Mouse (Mus musculus) midbrain, embryonic 15.5 days (tissue): Measurements from ENCODE around the gene Cfap77. TPM values are rescaled to one million over a fixed set of nuclear protein-coding genes. Genes with fewer than 3 reads are reported as not detected.
"Not testable (repeated sequence)": the region's sequence is repeated elsewhere in the genome, so short reads cannot be mapped to it uniquely, and the experiment has no call there.

Source experiments
- ATAC-seq: fragments of 200-750 bp; cut with Nextera tagmentation; replicated peaks from 2 replicates; pipeline ENCODE4 v1.8.0; 2017; ENCODE audit warnings: moderate TSS enrichment
- H3K27ac ChIP-seq: fragments of 300-500 bp; sonication (generic); 2 replicates; pipeline ENCODE4 v1.5.1; 2015; ENCODE audit warnings: mild to moderate bottlenecking, inconsistent platforms
- H3K27me3 ChIP-seq: fragments of 300-500 bp; sonication (generic); replicated peaks from 2 replicates; pipeline ENCODE4 v1.6.1; 2015; ENCODE audit warnings: inconsistent platforms
- H3K36me3 ChIP-seq: fragments of 300-500 bp; sonication (generic); replicated peaks from 2 replicates; pipeline ENCODE4 v1.6.1; 2015; ENCODE audit warnings: inconsistent platforms
- H3K4me1 ChIP-seq: fragments of 300-500 bp; sonication (generic); 2 replicates; pipeline ENCODE4 v1.6.1; 2015; ENCODE audit warnings: inconsistent platforms
- H3K4me2 ChIP-seq: fragments of 300-500 bp; sonication (generic); 2 replicates; pipeline ENCODE4 v1.6.1; 2015; ENCODE audit warnings: inconsistent platforms, mild to moderate bottlenecking, moderate library complexity
- H3K4me3 ChIP-seq: fragments of 300-500 bp; sonication (generic); 2 replicates; pipeline ENCODE4 v1.5.1; 2015; ENCODE audit warnings: mild to moderate bottlenecking, inconsistent platforms
- H3K9ac ChIP-seq: fragments of 300-500 bp; sonication (generic); 2 replicates; pipeline ENCODE4 v1.6.1; 2015; ENCODE audit warnings: mild to moderate bottlenecking, inconsistent platforms
- H3K9me3 ChIP-seq: fragments of 300-500 bp; sonication (generic); 2 replicates; pipeline ENCODE4 v1.6.1; 2016; ENCODE audit warnings: inconsistent platforms
- WGBS: fragments of 180-500 bp; shearing (Covaris S2); methylation state at CpG from one replicate; pipeline ENCODE4 v1.1.7; 2015; ENCODE audit warnings: mixed read lengths; 5-methylcytosine and 5-hydroxymethylcytosine counted together
- polyA plus RNA-seq: library from polyadenylated mRNA; unstranded; fragments of >200 nt; fragmentation: Nextera tagmentation; extraction: Ambion mirVana; gene quantifications from 2 replicates; pipeline ENCODE4 v1.2.1, GENCODE M21; 2015

Gene Cfap77
- polyA plus RNA-seq = 0.82 and 1.3 TPM in 2 replicates

DNA sequence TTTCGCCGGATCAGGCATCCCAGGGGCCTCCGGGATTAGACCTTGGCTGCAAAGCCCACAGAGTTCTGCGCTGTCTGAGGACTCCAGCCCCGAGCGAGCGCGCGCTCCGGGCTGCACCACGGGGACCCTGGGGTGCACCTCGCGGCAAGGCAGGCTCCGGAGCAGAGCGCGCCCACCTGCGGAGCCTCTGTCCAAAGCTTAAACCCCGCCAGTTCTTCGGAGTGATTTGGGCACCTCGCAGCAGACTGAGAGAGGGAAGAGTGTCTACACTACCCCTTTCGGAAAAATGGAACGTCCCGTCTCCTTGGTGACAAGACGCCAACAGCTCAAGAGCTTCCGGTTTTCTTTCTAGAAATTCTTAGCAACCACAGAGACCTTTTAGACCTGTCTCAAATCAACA, at the start of gene Cfap77:
TSS of gene Cfap77 (minus strand) at position 76 of the 400 bp plus-strand sequence.
- peaks cover 35% of the 10 kb centered on the region for H3K27me3 ChIP-seq
- H3K27ac ChIP-seq = no peak within 1 kb of the TSS
- peaks cover 25% of the 10 kb centered on the region for H3K4me1 ChIP-seq
- H3K36me3 ChIP-seq = no peaks in the 10 kb centered on the region
- no peaks in the 10 kb centered on the region for H3K9me3 ChIP-seq
- H3K4me3 ChIP-seq = peak within 1 kb of the TSS; percentile 60
- H3K9ac ChIP-seq = peak within 1 kb of the TSS; percentile 64
- H3K4me2 ChIP-seq = peak within 1 kb of the TSS; percentile 85
- ATAC-seq = peak; percentile 55; the same call in 1 of the 2 replicates
- WGBS = under 1% methylated on average over 25 of the region's 25 CpGs

DNA sequence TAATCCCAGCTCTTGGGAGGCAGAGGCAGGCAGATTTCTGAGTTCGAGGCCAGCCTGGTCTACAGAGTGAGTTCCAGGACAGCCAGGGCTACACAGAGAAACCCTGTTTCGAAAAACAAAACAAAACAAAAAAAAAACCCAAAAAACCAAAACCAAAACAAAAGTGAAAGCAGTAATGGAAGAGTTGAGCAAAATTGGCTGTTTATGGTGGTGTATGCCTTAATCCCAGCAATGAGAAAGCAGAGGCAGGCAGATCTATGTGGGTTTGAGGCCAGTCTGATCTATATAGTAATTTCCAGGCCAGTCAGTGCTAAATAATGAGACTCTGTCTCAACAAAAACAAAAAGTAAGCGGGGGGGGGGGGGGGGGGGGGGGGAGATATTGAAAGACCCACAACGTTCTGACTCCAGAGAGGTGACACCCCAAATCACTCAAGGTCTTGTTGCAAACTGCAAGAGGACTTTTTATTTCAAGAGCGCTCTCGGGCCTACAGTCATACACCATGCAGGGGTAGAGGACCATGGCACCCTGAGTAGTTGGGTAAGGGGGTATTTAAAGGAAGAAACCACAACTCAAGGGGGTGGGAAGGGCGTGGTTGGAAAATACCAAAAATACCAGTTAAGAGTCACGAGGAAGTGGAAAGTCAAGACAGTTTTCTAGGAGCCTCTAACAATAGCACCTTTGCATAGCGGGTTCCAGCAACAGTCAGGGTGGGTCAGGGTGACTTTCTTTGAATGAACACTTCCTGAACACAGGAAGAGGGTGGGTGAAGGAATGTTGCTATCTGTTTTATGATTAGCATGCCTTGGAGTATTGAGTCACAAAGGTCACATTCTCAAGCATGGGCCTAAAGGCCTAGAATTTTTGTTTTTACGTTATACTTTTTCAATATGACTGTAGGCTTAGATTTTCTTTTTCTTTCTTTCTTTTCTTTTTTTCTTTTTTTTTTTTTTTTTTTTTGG, 47.8 kb upstream of the Cfap77 start:
- H3K36me3 ChIP-seq, H3K4me2 ChIP-seq, H3K9ac ChIP-seq, H3K27me3 ChIP-seq, ATAC-seq, H3K27ac ChIP-seq, H3K4me1 ChIP-seq, H3K4me3 ChIP-seq, H3K9me3 ChIP-seq: not testable (repeated sequence)
- 82% methylated on average over 10 of the region's 10 CpGs for WGBS

DNA sequence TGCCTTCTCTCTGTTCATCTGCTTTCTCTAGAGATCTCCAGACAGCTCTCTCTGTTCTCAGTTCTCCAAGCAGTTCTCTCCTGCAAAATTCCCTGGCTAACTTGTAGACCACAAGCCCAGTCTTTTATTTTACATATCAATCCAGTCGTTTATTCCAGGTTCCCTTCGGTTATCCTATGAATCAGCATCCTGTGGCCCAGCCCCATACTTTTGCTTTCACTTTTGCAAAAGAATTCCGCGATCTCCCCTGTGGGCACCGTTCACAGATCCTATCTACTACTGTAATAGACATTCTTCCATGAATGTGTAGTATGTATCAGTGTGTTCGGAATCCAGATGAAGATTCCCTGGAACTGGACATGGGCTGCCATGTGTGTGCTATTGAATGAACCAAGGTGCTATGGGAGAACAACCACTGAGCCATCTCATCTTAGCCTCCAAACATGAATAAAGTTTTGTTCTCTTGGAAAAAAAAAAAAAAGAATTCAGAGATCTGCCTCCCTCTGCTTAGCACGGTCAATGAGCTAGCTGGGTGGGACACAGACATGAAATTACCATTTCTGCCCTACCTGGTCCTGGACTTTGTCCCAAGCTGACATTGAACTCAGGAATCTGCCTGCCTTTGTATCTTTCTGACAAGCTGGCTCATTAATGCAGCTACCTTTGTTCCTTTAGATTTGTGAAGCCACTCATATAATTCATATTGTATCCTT, 46.1 kb upstream of the Cfap77 start:
- ATAC-seq = no peak
- Histone ChIP-seq H3K27ac (no peak overlapping the region), H3K9ac (no peak overlapping the region), H3K4me2 (no peak overlapping the region), H3K36me3 (no peaks in the 10 kb centered on the region), H3K4me3 (no peak overlapping the region), H3K27me3 (no peaks in the 10 kb centered on the region), H3K9me3 (no peaks in the 10 kb centered on the region), H3K4me1 (no peaks in the 10 kb centered on the region)
- 76% methylated on average over 7 of the region's 7 CpGs for WGBS

DNA sequence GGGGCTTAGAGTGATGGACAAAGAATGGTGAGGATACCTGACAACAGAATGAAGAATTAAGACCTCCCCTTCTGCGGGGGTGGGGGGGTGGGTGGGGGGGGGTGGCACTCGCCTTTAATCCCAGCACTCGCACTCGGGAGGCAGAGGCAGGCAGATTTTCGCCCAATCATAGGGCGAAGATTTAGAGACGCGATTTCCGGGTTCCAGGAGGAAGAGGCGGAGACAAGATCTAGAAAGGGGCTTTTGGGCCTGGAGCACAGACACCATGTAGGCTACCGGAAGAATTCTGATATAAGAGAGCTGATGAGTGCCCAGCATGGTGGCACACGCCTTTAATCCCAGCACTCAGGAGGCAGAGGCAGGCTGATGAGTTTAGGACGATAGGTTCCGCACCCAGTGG, 44.8 kb upstream of the Cfap77 start:
- no peaks in the 10 kb centered on the region for H3K4me1 ChIP-seq
- H3K9me3 ChIP-seq = no peaks in the 10 kb centered on the region
- no peak overlapping the region for H3K27ac ChIP-seq
- WGBS = 89% methylated on average over 14 of the region's 14 CpGs
- no peaks in the 10 kb centered on the region for H3K27me3 ChIP-seq
- H3K9ac ChIP-seq = no peak overlapping the region
- no peaks in the 10 kb centered on the region for H3K36me3 ChIP-seq
- H3K4me3 ChIP-seq = no peak overlapping the region
- no peak for ATAC-seq
- no peak overlapping the region for H3K4me2 ChIP-seq

DNA sequence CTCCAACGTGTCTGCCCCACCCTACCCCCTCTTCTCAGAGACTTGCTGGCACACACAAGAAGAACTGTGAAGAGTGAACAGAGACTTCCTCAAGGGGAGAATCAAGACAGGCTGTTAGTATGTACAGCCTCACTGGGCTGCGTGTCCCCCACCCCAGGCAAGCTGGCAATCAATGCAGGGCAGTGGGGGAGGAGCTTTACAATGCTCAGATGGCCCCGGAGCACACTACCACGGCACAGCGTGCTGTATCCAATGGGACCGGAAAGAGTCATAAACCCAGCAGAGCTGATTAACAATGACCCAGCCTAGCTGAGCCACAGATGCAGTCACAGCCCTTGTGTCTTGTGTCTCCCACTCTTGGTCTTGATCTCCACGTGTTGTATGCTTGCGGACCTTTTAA, 43.9 kb upstream of the Cfap77 start:
- Histone ChIP-seq H3K27me3 (no peaks in the 10 kb centered on the region), H3K9ac (no peak overlapping the region), H3K4me2 (no peak overlapping the region), H3K27ac (no peak overlapping the region), H3K36me3 (no peaks in the 10 kb centered on the region), H3K4me1 (no peaks in the 10 kb centered on the region), H3K4me3 (no peak overlapping the region), H3K9me3 (no peaks in the 10 kb centered on the region)
- WGBS = 74% methylated on average over 8 of the region's 8 CpGs
- no peak for ATAC-seq

DNA sequence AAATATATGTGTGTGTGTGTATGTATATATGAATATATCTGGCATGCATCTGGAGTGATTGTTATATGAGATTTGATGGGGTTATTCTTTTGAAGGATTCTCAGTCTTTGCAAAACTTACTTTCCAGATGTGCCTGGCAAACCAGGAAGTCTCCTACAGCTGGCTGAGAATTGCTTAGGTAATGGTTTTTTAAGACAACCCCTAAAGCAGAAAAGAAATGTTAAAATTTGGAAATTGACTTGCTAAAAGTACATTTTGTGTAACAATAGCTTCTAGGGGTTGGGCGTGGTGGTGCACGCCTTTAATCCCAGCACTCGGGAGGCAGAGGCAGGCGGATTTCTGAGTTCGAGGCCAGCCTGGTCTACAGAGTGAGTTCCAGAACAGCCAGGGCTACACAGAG, 43.1 kb upstream of the Cfap77 start:
- H3K4me2 ChIP-seq, ATAC-seq, H3K36me3 ChIP-seq, H3K4me1 ChIP-seq, H3K4me3 ChIP-seq, H3K27me3 ChIP-seq, H3K9me3 ChIP-seq, H3K27ac ChIP-seq, H3K9ac ChIP-seq: not testable (repeated sequence)
- 95% methylated on average over 5 of the region's 5 CpGs for WGBS

DNA sequence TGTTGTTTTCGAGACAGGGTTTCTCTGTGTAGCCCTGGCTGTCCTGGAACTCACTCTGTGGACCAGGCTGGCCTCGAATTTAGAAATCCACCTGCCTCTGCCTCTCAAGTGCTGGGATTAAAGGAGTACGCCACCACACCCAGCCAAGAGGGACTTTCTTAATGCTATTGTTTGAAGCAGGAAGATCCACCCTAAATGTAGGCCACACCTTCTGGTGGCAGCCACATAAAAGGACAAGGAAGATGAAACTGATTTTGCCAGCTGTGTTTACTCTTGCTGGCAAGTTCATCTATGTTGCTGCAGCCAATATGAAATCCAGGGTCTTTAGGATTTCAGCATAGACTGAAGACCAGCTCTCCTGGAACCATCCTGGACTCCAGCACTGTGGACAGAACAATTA, 42.6 kb upstream of the Cfap77 start:
- Histone ChIP-seq H3K4me2 (no peak overlapping the region), H3K9ac (no peak overlapping the region), H3K4me3 (no peak overlapping the region), H3K27me3 (no peaks in the 10 kb centered on the region), H3K36me3 (no peaks in the 10 kb centered on the region), H3K9me3 (no peaks in the 10 kb centered on the region), H3K4me1 (no peaks in the 10 kb centered on the region), H3K27ac (no peak overlapping the region)
- 92% methylated on average over 3 of the region's 3 CpGs for WGBS
- no peak for ATAC-seq

DNA sequence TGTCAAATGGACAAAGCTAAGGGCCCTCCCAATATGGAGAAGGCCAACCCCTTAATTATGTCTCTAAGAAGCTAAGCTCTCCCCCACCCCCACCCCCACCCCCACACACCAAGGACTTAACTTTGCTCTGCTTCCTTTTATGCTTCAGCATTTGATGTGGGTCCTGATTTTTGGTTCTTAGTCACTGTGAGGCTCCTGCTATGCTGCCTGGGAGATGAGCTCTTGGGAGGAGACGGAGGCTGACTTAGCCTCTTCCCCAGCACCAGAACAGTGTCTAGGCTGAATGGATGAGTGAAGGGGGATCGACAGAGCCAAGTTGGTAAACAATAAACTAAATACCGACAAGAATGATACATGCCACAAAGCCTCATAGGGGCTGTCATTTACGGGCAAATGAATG, 41.9 kb upstream of the Cfap77 start:
- no peak overlapping the region for H3K27ac ChIP-seq
- no peaks in the 10 kb centered on the region for H3K27me3 ChIP-seq
- no peak for ATAC-seq
- no peaks in the 10 kb centered on the region for H3K4me1 ChIP-seq
- no peaks in the 10 kb centered on the region for H3K36me3 ChIP-seq
- no peak overlapping the region for H3K9ac ChIP-seq
- no peak overlapping the region for H3K4me3 ChIP-seq
- H3K9me3 ChIP-seq = no peaks in the 10 kb centered on the region
- 37% methylated on average over 4 of the region's 4 CpGs for WGBS
- H3K4me2 ChIP-seq = no peak overlapping the region

DNA sequence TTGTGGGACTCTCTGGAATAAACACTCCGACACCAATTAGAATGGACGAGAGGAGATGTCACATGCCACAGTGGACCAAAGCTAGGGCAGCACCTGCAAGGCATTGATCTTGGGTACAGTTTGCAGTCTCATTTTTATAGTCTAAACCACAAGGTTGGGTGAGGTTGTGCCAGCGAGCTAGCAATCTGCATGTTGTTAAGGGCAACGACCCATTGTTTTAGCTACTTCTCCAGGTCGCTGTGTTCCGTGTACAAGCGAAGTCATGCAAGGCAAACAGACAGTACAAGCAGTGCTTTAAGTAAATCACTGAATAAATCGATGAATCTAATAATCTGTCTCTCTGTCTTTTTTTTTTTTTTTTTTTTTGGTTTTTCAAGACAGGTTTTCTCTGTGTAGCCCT, 40.8 kb upstream of the Cfap77 start:
- Histone ChIP-seq H3K9ac (no peak overlapping the region), H3K27me3 (no peaks in the 10 kb centered on the region), H3K27ac (no peak overlapping the region), H3K4me1 (no peaks in the 10 kb centered on the region), H3K4me2 (no peak overlapping the region), H3K4me3 (no peak overlapping the region), H3K9me3 (no peaks in the 10 kb centered on the region), H3K36me3 (no peaks in the 10 kb centered on the region)
- WGBS = 90% methylated on average over 8 of the region's 8 CpGs
- no peak for ATAC-seq

DNA sequence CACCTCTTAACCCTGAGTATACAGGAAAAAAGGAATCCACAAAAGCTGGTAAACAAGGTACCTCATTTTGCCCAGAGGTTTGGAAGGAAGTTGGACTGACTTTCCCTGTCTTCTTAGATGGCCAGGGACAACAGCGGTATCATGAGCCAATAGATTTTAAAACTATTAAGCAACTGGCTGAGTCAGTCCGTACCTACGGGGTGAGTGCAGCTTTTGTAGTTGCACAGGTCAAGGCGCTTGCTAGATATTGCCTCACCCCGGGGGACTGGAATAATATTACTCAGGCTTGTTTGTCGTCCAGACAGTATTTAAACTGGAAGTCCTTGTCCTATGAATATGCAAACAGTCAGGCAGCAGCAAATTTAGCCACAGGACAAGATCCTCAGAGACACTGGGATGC, 34.4 kb upstream of the Cfap77 start:
- H3K36me3 ChIP-seq = peaks cover 24% of the 10 kb centered on the region
- not testable (repeated sequence) for ATAC-seq, H3K4me1 ChIP-seq, H3K4me2 ChIP-seq, H3K9ac ChIP-seq, H3K27ac ChIP-seq, H3K9me3 ChIP-seq, H3K4me3 ChIP-seq, H3K27me3 ChIP-seq
- WGBS = 76% methylated on average over 6 of the region's 6 CpGs

DNA sequence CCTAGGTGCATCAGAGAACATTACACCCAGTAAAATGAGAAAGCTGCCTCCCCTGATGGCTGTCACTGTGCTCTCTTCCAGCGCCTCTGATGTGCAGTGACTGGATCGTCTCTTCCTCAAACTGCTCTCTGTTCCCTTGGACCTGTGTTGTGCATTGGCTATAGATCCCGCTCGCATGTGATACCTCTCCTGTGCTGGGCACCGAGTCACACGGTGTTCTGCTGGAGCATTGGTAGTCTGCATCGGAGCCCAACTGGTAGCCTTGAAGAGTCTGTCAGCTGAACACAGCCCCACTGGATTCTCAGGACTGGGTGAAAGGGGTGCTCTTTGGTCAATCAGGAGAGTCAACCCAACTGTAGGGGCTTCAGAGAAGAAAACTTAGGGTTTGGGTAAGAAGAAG, 31.2 kb upstream of the Cfap77 start:
- Histone ChIP-seq H3K9me3 (no peaks in the 10 kb centered on the region), H3K4me1 (no peaks in the 10 kb centered on the region), H3K9ac (no peak overlapping the region), H3K4me2 (no peak overlapping the region), H3K4me3 (no peak overlapping the region), H3K36me3 (peaks cover 45% of the 10 kb centered on the region), H3K27me3 (no peaks in the 10 kb centered on the region), H3K27ac (no peak overlapping the region)
- WGBS = 97% methylated on average over 7 of the region's 7 CpGs
- no peak for ATAC-seq

DNA sequence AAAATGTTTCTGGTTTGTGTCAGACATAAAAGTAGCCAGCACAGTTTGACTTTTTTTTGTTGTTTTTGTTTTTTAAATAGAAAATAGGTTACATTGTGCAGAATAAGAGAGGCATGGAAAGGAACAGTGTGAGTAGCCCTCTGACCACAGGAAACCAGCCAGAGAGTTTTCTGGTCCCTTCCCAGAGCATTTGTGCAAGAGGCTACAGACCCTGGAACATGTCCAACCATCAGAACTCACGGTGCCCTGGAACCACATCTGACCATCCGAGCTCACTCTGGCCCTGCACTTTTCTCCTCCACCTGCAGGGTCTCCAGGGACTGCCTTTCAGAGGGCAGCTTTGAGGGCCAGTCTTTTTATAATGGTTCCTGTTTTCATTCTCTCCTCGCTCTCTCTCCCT, 27.1 kb upstream of the Cfap77 start:
- WGBS = 76% methylated on average over 3 of the region's 3 CpGs
- H3K27ac ChIP-seq = no peak overlapping the region
- no peak overlapping the region for H3K9ac ChIP-seq
- no peaks in the 10 kb centered on the region for H3K4me1 ChIP-seq
- H3K9me3 ChIP-seq = no peaks in the 10 kb centered on the region
- ATAC-seq = no peak
- H3K36me3 ChIP-seq = peaks cover 70% of the 10 kb centered on the region
- no peak overlapping the region for H3K4me2 ChIP-seq
- H3K27me3 ChIP-seq = no peaks in the 10 kb centered on the region
- H3K4me3 ChIP-seq = no peak overlapping the region
